Mouse (Mus musculus) cerebellum, adult 2 months (tissue): ENCODE results near the gene Frmd5. TPM values are rescaled to one million over a fixed set of nuclear protein-coding genes. Genes with fewer than 3 reads are reported as not detected.

Experiments
- DNase-seq, 2 experiments: peaks; one replicate each; pipeline ENCODE4 v3.0.0; 2021
- H3K27ac ChIP-seq: fragments of 200-500 bp; 2 replicates; pipeline ENCODE4 v1.5.1; 2012; ENCODE audit warnings: low read length, control low read depth, inconsistent platforms; ENCODE audit not compliant: insufficient read depth
- H3K27me3 ChIP-seq: fragments of 200-500 bp; 2 replicates; pipeline ENCODE4 v1.6.1; 2012; ENCODE audit warnings: inconsistent platforms, mild to moderate bottlenecking, low read length, moderate library complexity; ENCODE audit not compliant: control insufficient read depth, insufficient read depth
- H3K4me1 ChIP-seq: fragments of 200-500 bp; 2 replicates; pipeline ENCODE4 v1.6.1; 2011; ENCODE audit warnings: low read length; ENCODE audit not compliant: control insufficient read depth, insufficient read depth
- H3K4me3 ChIP-seq: fragments of 200-500 bp; replicated peaks from 2 replicates; pipeline ENCODE3; 2011; ENCODE audit warnings: mild to moderate bottlenecking, low read depth, low read length, control low read depth; ENCODE audit not compliant: insufficient read depth
- CTCF ChIP-seq: fragments of 200-500 bp; IDR thresholded peaks from 2 replicates; pipeline ENCODE4 v1.5.1; 2011; ENCODE audit warnings: low read depth, mild to moderate bottlenecking, control low read depth, low read length, moderate library complexity, borderline replicate concordance; ENCODE audit not compliant: insufficient read depth
- POLR2A ChIP-seq: fragments of 200-500 bp; IDR thresholded peaks from 2 replicates; pipeline ENCODE4 v1.6.1; 2011; ENCODE audit warnings: low read length, control low read depth, borderline replicate concordance; ENCODE audit not compliant: insufficient read depth
- WGBS: fragments of 180-500 bp; shearing (Covaris S2); methylation state at CpG from one replicate; pipeline ENCODE4 v1.1.7; 2018; 5-methylcytosine and 5-hydroxymethylcytosine counted together
- polyA plus RNA-seq: library from polyadenylated mRNA; depleted of rRNA; stranded (reverse); fragments of >200 nt; gene quantifications from 2 replicates; pipeline ENCODE4 v1.2.3, GENCODE M21; 2012; rRNA removed

Frmd5 gene
- 53.8 and 55.8 TPM in 2 replicates for polyA plus RNA-seq

DNA sequence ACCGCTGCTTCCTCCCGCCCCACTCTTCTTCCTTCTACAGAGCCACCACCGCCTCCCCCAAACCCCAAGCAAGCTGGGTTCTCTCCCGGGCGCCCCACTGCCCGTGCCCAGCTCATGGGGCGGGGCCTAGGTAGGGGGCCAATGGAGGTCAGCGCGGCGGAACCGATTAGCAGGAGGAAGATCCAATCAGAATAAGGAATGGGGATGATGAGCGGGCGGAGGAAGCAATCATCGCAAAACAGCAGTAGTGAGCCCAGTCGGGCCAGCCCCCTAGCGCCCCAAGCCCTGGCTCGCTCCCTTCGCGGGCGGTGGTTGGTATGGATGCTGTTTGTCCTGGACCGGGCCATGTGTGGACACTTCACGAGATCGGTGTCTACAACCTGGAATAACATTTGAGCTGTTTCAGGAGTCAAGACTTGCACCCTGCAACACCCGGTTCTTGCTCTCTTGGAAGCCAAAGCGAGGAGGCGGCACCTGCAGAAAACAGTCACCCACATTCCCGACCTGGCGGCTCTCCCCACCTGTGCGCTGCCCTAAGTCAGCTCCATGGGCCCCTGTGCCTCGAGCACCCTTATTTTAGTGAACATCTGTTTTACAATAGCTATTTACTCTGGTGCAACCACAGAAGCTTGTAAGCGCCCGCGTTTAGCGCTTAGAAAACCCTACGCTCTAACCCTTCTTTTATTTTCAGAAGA is at the start of gene Frmd5:
TSS of gene Frmd5 (minus strand) at position 129 of the 695 bp plus-strand sequence.
- H3K4me1 ChIP-seq, result no peaks in the 10 kb centered on the region; the same call in 1 of the 2 replicates
- TF ChIP-seq POLR2A (peak; percentile 83; the same call in 1 of the 2 replicates), CTCF (no peak)
- WGBS, result 1% methylated on average over 35 of the region's 35 CpGs
- H3K4me3 ChIP-seq, result peak within 1 kb of the TSS; percentile 84
- H3K27me3 ChIP-seq, result no peaks in the 10 kb centered on the region
- H3K27ac ChIP-seq, result peak within 1 kb of the TSS; percentile 70
- DNase-seq, result peak; percentile 96 to 98

DNA sequence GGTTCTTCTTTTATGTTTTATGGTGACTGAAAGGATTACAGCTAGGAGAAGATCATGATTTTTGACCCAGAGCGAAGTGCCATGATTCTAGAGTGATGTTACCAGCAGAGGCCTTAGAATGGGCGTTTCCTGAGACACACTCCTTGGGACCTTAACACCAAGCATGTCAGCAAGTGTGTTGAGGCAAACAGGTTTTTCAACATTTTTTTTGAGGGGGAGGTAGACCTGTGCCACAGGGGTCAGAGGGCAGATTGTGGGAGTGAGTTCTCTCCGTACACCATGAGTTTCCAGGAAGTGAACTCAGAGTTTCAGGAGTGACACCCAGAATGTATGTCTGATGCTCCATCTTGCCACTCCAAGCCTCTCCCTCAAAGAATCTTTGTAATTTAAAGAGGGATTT is 47.1 kb upstream of the Frmd5 start:
- H3K4me3 ChIP-seq, result no peak overlapping the region
- TF ChIP-seq CTCF (no peak), POLR2A (no peak)
- WGBS, result 85% methylated on average over 3 of the region's 3 CpGs
- H3K27me3 ChIP-seq, result no peaks in the 10 kb centered on the region
- no peak overlapping the region for H3K27ac ChIP-seq
- DNase-seq, result no peak
- H3K4me1 ChIP-seq, result no peaks in the 10 kb centered on the region

DNA sequence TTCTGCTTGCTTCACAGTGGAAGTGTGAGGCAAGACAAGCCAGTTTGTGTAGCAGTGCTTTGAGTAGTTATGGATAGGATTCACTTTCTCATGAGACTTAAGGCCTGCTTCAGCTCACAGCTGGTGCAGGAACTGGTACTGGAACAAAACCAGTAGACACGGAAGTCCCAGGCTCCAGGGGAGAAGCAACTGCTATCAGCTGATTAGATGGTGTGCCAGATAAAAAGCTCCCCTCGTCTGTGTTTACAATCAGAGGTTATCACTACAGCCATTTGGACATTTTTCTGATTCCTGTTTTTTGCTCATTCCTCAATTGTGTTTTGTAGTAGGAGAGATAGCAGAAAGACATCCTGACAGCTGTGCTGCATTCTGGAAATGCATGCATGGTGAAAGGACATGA is 45.2 kb upstream of the Frmd5 start:
- H3K27me3 ChIP-seq, result no peaks in the 10 kb centered on the region
- no peak for DNase-seq
- no peak overlapping the region for H3K4me3 ChIP-seq
- 55% methylated on average over 2 of the region's 2 CpGs for WGBS
- TF ChIP-seq CTCF (no peak), POLR2A (no peak)
- no peaks in the 10 kb centered on the region for H3K4me1 ChIP-seq
- no peak overlapping the region for H3K27ac ChIP-seq

DNA sequence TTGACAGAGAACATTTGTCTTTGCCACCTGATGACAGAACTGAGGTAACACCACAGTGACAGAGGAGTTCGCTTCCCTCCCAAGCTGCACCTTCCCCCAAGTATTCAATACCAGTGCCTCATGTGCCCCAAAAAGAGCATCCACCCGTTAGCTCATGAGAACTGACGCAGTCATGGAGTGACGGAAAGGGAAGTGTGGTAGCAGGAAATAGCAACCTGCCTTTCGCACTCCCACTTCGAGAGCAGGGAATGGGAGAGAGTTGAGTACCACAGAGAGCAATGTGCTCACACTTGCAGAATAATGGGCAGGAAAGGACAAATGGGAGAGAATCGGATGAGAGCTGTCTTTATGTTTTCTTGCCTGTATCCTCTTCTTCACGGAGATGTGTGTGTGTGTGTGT is 39.2 kb upstream of the Frmd5 start:
- H3K4me1 ChIP-seq, result no peaks in the 10 kb centered on the region
- H3K27me3 ChIP-seq, result no peaks in the 10 kb centered on the region
- DNase-seq, result no peak
- WGBS, result 75% methylated on average over 8 of the region's 8 CpGs
- no peak overlapping the region for H3K27ac ChIP-seq
- no peak overlapping the region for H3K4me3 ChIP-seq
- TF ChIP-seq POLR2A (no peak), CTCF (no peak)

DNA sequence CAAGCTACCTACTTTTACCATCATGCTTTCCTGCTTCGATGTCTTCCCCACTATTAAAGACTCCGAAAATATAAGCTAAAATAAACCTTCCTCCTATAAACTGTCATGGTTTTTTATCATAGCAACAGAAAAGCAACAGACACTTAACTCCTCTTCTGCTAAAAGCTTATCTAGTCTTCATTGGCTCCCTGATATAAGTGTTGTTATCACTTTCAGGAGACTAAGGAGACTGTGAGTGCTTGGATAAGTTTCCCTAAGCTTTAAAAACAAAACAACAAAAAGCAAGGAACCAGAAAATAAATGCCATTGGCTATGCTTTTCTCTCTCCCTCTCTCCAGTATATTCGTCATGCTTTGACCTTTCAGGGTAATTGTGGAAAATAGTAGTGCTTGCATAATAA is 35.4 kb upstream of the Frmd5 start:
- Histone ChIP-seq H3K4me1 (no peaks in the 10 kb centered on the region), H3K4me3 (no peak overlapping the region), H3K27me3 (no peaks in the 10 kb centered on the region), H3K27ac (no peak overlapping the region)
- no peak for DNase-seq
- TF ChIP-seq POLR2A (no peak), CTCF (no peak)
- WGBS, result 71% methylated on average over 3 of the region's 3 CpGs

DNA sequence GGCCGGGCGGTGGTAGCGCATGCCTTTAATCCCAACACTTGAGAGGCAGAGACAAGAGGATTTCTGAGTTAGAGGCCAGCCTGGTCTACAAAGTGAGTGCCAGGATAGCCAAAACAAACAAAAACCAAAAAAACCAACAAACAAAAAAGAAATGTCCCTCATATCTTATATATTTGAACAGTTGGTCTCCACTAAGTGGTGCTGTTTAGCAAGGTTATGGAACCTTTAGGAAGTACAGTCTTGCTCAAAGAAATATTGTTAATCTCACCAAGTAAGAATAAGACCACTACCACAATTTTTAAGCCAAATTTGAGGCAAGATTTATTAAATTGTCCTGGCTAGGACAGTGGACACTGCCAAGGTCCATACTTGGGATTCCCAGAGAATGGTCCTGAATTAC is 34.6 kb upstream of the Frmd5 start:
- H3K27me3 ChIP-seq, result no peaks in the 10 kb centered on the region
- no peak overlapping the region for H3K4me3 ChIP-seq
- H3K27ac ChIP-seq, result no peak overlapping the region
- WGBS, result 89% methylated on average over 3 of the region's 3 CpGs
- DNase-seq, result no peak
- TF ChIP-seq CTCF, result no peak
- TF ChIP-seq POLR2A, result no peak
- no peaks in the 10 kb centered on the region for H3K4me1 ChIP-seq

DNA sequence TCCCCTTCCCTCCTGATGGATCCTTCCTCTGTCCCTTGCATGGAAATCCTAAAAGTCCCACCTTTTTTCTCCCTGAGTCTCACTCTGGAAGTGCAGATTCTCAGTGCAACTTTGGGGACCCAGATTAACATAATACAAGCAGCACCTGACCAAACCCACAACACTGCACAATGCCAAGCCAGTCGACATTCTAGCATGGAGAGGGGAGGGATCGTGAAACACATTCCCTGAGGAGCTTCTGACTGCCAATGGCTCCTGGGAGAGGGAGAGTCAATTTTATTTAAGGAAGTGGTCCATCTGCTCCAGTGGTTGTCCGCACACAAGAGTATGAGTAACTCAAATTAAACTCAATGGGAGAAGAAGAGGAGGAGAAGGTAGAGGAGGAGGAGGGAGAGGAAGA is 28.0 kb upstream of the Frmd5 start:
- Histone ChIP-seq H3K27ac (no peak overlapping the region), H3K4me1 (no peaks in the 10 kb centered on the region), H3K4me3 (no peak overlapping the region), H3K27me3 (no peaks in the 10 kb centered on the region)
- no peak for DNase-seq
- 24% methylated on average over 3 of the region's 3 CpGs for WGBS
- TF ChIP-seq POLR2A, result no peak
- TF ChIP-seq CTCF, result no peak

DNA sequence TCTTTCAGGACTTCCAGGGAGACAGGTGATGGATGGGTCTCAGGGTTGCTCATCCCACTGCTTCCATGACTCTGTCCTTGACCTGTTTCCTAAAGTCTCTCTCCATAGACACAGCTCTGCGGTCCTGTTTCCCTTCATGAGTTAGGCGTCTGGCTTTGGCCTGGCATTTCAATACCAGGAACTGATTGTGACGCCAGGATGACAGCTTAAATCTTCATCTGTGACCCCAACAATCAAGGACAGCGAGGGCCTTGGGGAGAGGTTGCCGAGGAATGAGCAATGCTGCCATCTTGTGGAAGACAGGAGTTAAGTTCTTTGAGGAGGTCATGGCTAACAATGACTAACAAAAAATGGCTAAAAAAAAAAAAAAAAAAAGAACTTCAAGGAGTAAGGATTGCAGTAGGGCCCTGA is 25.6 kb upstream of the Frmd5 start:
- peak; percentile 59 to 67 for DNase-seq
- WGBS, result 2% methylated on average over 5 of the region's 5 CpGs
- Histone ChIP-seq H3K27me3 (no peaks in the 10 kb centered on the region), H3K4me3 (no peak overlapping the region), H3K4me1 (no peaks in the 10 kb centered on the region), H3K27ac (no peak overlapping the region)
- TF ChIP-seq CTCF, result peak; percentile 92
- no peak for TF ChIP-seq POLR2A
